Mouse (Mus musculus) adrenal gland, adult 18-20 months (tissue): ENCODE data around the gene Csrnp2. TPM values are rescaled to one million over a fixed set of nuclear protein-coding genes. Genes with fewer than 3 reads are reported as not detected.

Experiments
- DNase-seq, 2 experiments: peaks; one replicate each; pipeline ENCODE4 v3.0.0; 2021 to 2022; ENCODE audit warnings: low spot score in 2 of 2
- total RNA-seq, 2 experiments: library from RNA; stranded (reverse); gene quantifications; 1 replicate in 1 of 2; 2 replicates in 1 of 2; pipeline ENCODE4 v1.2.3; 2021

The Csrnp2 gene
- total RNA-seq, 2 experiments from 2014 or later: 5.3 to 5.5 TPM

DNA sequence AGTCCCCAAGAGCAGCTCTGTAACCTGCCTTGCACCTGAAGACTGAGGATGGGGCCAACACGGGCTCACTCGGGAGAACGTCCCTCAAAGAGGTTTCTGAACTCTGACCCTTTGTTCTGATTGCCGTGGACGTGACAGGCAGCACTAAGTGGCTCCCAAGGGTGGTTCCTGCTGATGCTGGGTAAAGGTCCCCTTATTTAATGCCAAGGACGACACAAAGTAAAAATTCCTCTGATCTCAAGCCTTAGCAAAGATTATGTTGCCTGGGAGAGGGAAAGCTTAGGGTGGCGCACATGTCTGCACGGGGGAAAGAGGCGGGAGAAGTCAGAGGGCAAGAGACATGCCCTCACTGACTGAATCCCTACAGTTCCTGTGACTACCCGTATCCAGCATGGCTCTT is 58.8 kb downstream of the Csrnp2 start:
- no peak for DNase-seq

DNA sequence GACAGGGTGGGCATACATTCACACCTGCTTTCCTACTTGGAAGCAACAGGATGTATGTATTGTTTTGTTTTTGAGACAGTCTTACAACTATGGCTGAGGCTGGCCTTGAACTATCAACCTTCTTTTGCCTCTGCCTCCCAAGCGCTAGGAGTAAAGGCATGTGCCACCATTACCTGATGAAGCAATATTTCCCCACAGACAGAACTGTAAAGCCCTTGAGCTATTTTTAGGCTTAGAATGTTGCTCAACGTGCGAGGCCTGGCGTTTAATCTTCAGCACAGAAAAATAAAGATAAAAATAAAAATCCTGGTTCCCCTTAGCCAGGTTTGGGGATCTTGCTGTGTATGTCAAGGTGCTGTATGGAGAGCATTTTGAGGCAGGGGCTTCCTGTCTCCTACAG is 59.2 kb downstream of the Csrnp2 start:
- DNase-seq: no peak

DNA sequence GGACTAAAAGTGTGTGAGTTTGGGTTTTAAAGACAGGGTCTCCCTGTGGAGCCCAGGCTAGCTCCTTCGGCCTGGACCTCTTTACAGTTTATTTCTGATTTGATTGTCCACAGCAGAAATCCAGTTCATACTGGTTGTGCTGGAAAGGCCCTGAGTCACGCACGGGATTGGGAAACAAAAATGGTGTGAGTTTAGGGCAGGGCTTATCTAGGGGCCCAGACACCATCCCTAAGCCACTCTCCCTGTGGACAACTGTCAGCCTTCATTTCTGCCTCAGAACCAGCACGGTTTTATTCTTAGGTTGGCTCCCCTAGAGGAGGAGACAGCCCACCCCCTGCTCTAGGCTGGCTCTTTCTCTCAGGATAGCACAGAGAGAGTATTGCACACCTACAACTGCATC is 62.1 kb downstream of the Csrnp2 start:
- DNase-seq: no peak

DNA sequence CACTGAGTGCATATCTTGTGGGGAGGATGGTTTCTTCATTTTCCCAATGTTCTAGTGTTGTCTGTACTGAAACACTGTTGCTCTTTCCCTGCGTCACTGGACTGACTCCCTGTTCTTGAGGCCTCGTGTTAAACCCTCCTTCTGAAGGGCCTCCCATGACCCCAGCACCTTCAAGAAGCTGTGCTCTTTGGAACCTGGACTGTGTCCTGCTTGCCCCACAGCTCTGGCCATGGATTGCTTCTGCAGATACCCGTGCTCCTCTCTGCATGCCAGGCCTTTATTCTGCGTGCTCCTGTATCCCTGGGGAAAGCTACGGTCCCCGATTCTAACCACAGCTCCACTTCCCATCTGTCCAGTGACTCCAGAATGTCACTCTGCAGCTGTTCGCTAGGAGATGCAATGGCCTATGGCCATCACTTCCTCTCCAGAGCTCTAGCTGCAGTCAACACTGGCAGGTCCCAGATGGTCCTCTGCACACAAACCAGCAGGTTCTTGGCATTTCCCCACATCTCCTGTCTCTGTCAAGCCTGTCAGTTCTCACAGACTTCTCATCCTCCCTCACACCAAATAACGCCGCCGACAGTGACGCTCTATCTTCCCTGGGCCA is 65.2 kb downstream of the Csrnp2 start:
- DNase-seq: no peak

Other genes starting within 250 kb of the Csrnp2 start
- not detected for gene Tmprss12, start 214.7 kb downstream of the Csrnp2 start, total RNA-seq
- 100 to 1,000 TPM; 124 to 127 TPM for gene Mettl7a1, start 191.3 kb downstream of the Csrnp2 start, total RNA-seq
- gene Mettl7a3, start 160.6 kb downstream of the Csrnp2 start, total RNA-seq: under 1 TPM; 0.27 to 0.42 TPM
- gene Methig1, start 142.3 kb downstream of the Csrnp2 start, total RNA-seq: under 1 TPM in 1 of 2 experiments, not detected in 1; 0.20 TPM
- gene Mettl7a2, start 142.3 kb downstream of the Csrnp2 start, total RNA-seq: 1 to 10 TPM; 3.2 to 3.4 TPM
- not detected for gene Higd1c, start 130.9 kb downstream of the Csrnp2 start, total RNA-seq
- gene Gm5475, start 73.3 kb downstream of the Csrnp2 start, total RNA-seq: not detected
- 100 to 1,000 TPM; 110 to 132 TPM for gene Slc11a2, start 70.4 kb downstream of the Csrnp2 start, total RNA-seq
- 100 to 1,000 TPM; 147 to 279 TPM for gene Letmd1, start 26.5 kb downstream of the Csrnp2 start, total RNA-seq
- gene Tfcp2, start 56.5 kb upstream of the Csrnp2 start, total RNA-seq: 10 to 100 TPM; 16.6 to 17.6 TPM
- gene Pou6f1, start 104.5 kb upstream of the Csrnp2 start, total RNA-seq: 10 to 100 TPM; 13.1 to 16.4 TPM
- gene Dazap2, start 119.9 kb upstream of the Csrnp2 start, total RNA-seq: 100 to 1,000 TPM; 169 to 241 TPM
- gene Smagp, start 141.5 kb upstream of the Csrnp2 start, total RNA-seq: 10 to 100 TPM; 41.3 to 51.6 TPM
- gene Bin2, start 174.1 kb upstream of the Csrnp2 start, total RNA-seq: 1 to 10 TPM; 1.8 to 4.3 TPM
- 10 to 100 TPM; 46.7 to 87.1 TPM for gene Cela1, start 192.4 kb upstream of the Csrnp2 start, total RNA-seq
- gene Galnt6, start 233.9 kb upstream of the Csrnp2 start, total RNA-seq: 1 to 10 TPM; 4.2 to 5.6 TPM